Mouse (Mus musculus): ENCODE results near the gene Ucma. TPM values are rescaled to one million over a fixed set of nuclear protein-coding genes. Genes with fewer than 3 reads are reported as not detected.

The Ucma gene
- polyA plus RNA-seq, 1 experiment from 2014 or later: not detected

DNA sequence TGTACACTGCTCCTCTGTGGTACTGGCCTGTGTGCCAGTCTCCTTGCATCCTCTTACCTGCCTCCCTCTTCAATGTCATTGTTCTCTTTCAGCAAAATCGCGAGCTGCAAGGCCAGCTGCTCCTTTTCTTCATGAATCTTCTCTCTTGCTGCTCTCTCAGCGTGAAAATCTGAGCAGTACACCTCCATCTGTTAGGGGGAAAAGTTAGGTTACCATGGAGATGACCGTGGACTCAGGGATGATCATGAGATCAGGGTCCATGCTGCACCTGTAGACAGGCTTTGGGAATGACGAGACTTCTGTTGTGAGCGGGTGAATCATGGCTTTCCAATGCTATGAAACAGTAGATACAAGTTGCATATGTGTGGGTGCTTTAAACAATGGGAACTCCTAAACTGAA is 51.1 kb downstream of the Ucma start:
- Histone ChIP-seq H3K27me3 (no peaks in the 10 kb centered on the region), H3K4me1 (replicated peaks) (peaks cover 16% of the 10 kb centered on the region), H3K9me3 (replicated peaks) (no peaks in the 10 kb centered on the region), H3K36me3 (peaks cover 44% of the 10 kb centered on the region), H3K9ac (no peak overlapping the region), H3K27ac (no peak overlapping the region), H3K4me3 (replicated peaks) (no peak overlapping the region), H3K4me2 (no peak overlapping the region)
- 86% methylated on average over 6 of the region's 6 CpGs for WGBS (ENCODE audit: insufficient replicate concordance)
- ATAC-seq (ENCODE audit: low read depth) (no peak), DNase-seq (no peak)

DNA sequence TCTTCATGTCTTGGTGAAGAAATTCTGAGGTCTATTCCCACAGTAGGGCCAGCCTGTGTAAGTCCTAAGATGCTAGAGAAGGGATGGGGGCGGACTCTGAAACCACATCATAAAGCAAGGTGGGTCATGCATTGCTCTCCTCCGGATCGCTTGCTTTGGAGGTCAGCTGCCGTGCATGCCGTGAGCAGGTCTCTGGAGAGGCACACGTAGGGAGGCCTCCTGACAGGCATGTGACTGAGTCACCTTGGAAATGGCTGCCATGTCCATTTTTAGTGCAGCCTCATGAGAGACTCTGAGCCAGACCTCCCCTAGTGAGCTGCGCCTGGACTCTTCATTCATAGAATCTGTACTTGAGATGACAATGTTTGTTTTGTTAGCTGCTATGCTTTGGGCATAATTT is 52.1 kb downstream of the Ucma start:
- Histone ChIP-seq H3K27ac (no peak overlapping the region), H3K9ac (no peak overlapping the region), H3K4me1 (replicated peaks) (peaks cover 15% of the 10 kb centered on the region), H3K9me3 (replicated peaks) (no peaks in the 10 kb centered on the region), H3K4me2 (no peak overlapping the region), H3K4me3 (replicated peaks) (no peak overlapping the region), H3K27me3 (no peaks in the 10 kb centered on the region), H3K36me3 (peaks cover 45% of the 10 kb centered on the region)
- DNase-seq: no peak
- WGBS (ENCODE audit: insufficient replicate concordance): 85% methylated on average over 7 of the region's 7 CpGs
- no peak for ATAC-seq (ENCODE audit: low read depth)

DNA sequence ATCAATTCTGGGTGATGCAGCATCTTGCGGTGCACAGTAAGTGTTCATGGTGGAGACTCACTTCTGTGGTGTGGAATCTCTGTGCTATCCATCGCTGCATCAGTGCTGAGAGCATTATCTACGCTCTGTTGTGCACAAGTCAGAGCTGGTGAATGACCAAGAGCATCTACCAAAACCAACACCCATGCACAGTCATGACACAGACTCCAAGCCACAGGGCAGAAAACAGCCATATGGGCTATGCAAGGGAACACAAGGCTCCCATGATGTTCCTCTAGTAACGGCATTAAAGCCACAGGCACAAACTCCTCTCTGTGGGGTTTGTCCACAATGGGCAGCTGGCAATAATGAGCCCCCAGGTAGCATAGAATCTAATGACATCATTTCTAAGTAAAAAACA is 53.9 kb downstream of the Ucma start:
- Histone ChIP-seq H3K27ac (no peak overlapping the region), H3K4me3 (replicated peaks) (no peak overlapping the region), H3K4me2 (no peak overlapping the region), H3K9me3 (replicated peaks) (no peaks in the 10 kb centered on the region), H3K9ac (no peak overlapping the region), H3K36me3 (peaks cover 45% of the 10 kb centered on the region), H3K4me1 (replicated peaks) (peaks cover 21% of the 10 kb centered on the region), H3K27me3 (no peaks in the 10 kb centered on the region)
- no peak for DNase-seq
- ATAC-seq (ENCODE audit: low read depth): no peak
- WGBS (ENCODE audit: insufficient replicate concordance): 89% methylated on average over 4 of the region's 4 CpGs

DNA sequence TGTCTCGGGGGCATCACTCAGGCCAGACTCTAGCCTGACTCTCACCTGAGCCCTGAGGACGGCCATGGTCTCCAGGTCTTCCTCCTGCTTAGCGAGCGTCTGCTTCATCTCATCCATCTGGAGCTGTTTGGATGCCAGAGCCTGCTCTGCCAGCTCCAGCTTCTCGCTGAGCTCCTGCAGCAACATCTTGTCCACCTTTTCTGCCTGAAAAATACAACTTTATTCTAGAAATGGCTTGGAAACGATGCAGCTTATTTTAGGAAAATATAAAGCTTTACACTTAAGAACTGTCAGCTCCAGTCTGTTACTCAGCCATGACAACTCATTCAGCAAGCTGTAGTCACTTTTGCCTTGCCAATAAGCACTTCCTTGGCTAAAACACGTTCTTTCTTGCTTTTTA is 55.3 kb downstream of the Ucma start:
- H3K27ac ChIP-seq: no peak overlapping the region
- peaks cover 58% of the 10 kb centered on the region for H3K36me3 ChIP-seq
- H3K4me2 ChIP-seq: no peak overlapping the region
- WGBS (ENCODE audit: insufficient replicate concordance): 74% methylated on average over 7 of the region's 7 CpGs
- H3K9ac ChIP-seq: no peak overlapping the region
- H3K4me3 ChIP-seq (replicated peaks): no peak overlapping the region
- H3K27me3 ChIP-seq: no peaks in the 10 kb centered on the region
- ATAC-seq (ENCODE audit: low read depth): no peak
- no peak for DNase-seq
- H3K4me1 ChIP-seq (replicated peaks): peaks cover 30% of the 10 kb centered on the region
- no peaks in the 10 kb centered on the region for H3K9me3 ChIP-seq (replicated peaks)

DNA sequence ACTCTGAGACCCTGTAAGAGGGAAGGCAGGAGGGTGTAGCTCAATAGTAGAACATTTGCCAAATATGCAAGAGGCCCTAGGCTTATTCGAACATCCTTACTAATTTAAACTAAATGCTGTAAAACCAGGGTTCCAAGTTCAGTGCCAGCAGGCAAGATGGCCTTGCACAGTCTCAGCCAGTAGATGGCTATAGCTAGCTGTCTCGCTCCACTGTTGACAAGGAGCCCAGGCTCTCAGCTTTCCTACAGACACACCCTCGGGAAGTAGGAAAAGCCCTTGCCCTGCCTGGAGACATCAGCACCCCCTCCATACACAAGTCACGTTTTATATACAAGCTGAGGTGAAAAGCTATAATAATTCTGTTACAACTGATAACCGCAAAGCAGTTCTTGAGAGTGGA is 56.7 kb downstream of the Ucma start:
- DNase-seq (no peak), ATAC-seq (ENCODE audit: low read depth) (no peak)
- peaks cover 30% of the 10 kb centered on the region for H3K4me1 ChIP-seq (replicated peaks)
- 72% methylated on average over 5 of the region's 5 CpGs for WGBS (ENCODE audit: insufficient replicate concordance)
- H3K27ac ChIP-seq: no peak overlapping the region
- H3K4me3 ChIP-seq (replicated peaks): no peak overlapping the region
- peaks cover 62% of the 10 kb centered on the region for H3K36me3 ChIP-seq
- H3K9me3 ChIP-seq (replicated peaks): no peaks in the 10 kb centered on the region
- no peaks in the 10 kb centered on the region for H3K27me3 ChIP-seq
- no peak overlapping the region for H3K9ac ChIP-seq
- H3K4me2 ChIP-seq: no peak overlapping the region

DNA sequence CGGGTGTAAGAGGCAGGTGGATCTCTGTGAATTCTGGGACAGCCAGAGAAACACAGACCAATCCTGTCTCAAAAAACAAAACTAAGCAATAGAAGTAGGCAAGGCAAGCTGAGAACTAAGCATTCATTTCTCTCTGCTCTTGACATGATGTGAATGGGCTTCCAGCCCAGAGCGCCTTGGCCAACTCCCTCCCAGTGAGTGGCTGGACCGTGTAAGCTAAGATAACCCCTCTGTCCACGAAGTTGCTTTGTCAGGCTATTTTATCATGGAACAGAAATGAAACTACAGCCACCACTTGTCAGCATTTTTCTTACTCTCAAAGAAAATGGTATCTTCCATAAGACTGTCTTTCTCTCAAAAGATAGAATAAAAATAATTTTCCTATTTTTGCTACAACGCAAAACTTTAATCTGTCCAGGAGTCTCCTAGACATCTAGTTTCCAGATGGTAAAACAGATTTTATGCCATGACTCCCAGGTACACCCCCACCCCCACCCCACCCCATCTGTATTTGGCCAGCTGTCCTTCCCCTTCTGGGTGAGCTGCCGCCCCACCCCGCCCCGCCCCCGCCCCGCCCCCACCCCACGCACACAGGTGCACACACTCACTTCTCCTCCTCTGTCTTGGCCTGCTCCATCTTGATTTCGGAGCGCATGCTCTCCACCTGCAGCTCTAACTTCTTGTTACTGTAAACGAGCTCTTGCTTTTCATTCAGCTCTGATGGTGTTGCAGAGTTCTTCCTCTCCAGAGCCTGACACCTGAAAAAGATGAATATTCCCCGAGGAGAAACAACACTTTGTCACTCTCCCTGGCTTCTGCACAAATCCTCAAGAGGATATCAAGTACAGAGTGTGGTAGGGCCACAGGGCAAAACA is 57.9 kb downstream of the Ucma start:
- H3K27ac ChIP-seq: peak overlapping the region; percentile 63

DNA sequence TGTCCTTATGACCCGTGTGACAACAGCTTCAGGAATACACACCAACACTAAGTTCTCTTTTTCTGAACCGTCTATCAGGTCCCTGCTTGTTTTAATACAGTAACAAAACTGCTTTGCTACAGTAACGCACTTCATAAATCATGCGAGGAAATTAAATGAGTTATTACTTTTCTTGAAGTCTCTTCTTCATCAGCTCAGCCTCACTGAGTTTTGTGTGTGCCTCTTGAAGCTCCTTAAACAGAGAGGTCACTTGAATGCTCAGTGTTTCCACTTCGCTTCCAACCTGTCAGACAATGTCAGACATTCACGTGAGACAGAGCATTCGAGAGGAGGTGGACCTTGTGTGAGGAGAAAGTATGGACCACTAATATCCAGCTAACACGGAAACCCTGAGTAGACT is 58.9 kb downstream of the Ucma start:
- Histone ChIP-seq H3K9ac (no peak overlapping the region), H3K4me2 (no peak overlapping the region), H3K4me3 (replicated peaks) (no peak overlapping the region), H3K9me3 (replicated peaks) (no peaks in the 10 kb centered on the region), H3K4me1 (replicated peaks) (peaks cover 31% of the 10 kb centered on the region), H3K36me3 (peaks cover 65% of the 10 kb centered on the region), H3K27me3 (no peaks in the 10 kb centered on the region), H3K27ac (peak overlapping the region; percentile 14; the same call in 1 of the 2 replicates)
- no peak for DNase-seq
- WGBS (ENCODE audit: insufficient replicate concordance): 67% methylated on average over 8 of the region's 8 CpGs
- ATAC-seq (ENCODE audit: low read depth): no peak

More for the DNA sequence above, 57.9 kb downstream of the Ucma start:
- DNase-seq (no peak), ATAC-seq (ENCODE audit: low read depth) (peak; percentile 77)
- Histone ChIP-seq H3K4me1 (replicated peaks) (peaks cover 30% of the 10 kb centered on the region), H3K4me2 (no peak overlapping the region), H3K36me3 (peaks cover 62% of the 10 kb centered on the region), H3K4me3 (replicated peaks) (no peak overlapping the region), H3K9ac (0 out of 2 replicates have a peak overlapping the region, but pooled peaks have one; percentile 15), H3K27me3 (no peaks in the 10 kb centered on the region), H3K9me3 (replicated peaks) (no peaks in the 10 kb centered on the region)
- WGBS (ENCODE audit: insufficient replicate concordance): 42% methylated on average over 13 of the region's 15 CpGs

DNA sequence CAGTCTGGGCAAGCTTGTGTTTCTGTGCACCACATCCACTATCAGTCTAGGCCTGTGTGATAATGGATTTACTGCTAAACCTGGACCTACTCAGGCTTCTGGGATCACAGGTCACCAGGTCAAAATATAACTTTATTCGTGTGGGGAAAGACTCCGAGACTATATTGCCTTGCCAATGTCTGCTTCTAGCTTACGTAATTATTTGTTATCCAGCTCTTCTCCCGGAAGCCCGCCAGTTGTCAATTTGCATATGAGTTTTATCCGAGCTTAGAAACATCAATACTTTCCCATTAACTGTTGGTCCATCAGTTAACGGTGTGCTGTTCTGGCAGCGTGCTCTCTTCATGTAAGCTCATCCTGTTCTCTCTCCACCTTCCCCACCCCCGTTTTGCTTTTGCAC is 59.3 kb downstream of the Ucma start:
- Histone ChIP-seq H3K4me1 (replicated peaks) (peaks cover 35% of the 10 kb centered on the region), H3K36me3 (peaks cover 65% of the 10 kb centered on the region), H3K4me3 (replicated peaks) (no peak overlapping the region), H3K4me2 (no peak overlapping the region), H3K9ac (no peak overlapping the region), H3K9me3 (replicated peaks) (no peaks in the 10 kb centered on the region), H3K27me3 (no peaks in the 10 kb centered on the region), H3K27ac (peak overlapping the region; percentile 14)
- no peak for DNase-seq
- ATAC-seq (ENCODE audit: low read depth): no peak
- 76% methylated on average over 9 of the region's 9 CpGs for WGBS (ENCODE audit: insufficient replicate concordance)

Other genes starting within 250 kb of the Ucma start
- 33.2 and 39.6 TPM in 2 replicates for gene Sephs1, start 94.6 kb upstream of the Ucma start, polyA plus RNA-seq (2015; fragmentation: Nextera tagmentation; extraction: Ambion mirVana)
- 47.6 and 61.5 TPM in 2 replicates for gene Phyh, start 57.1 kb upstream of the Ucma start, polyA plus RNA-seq (2015; fragmentation: Nextera tagmentation; extraction: Ambion mirVana)
- gene Mcm10, start 36.7 kb downstream of the Ucma start, polyA plus RNA-seq (2015; fragmentation: Nextera tagmentation; extraction: Ambion mirVana): 39.3 and 47.0 TPM in 2 replicates
- 15.2 and 18.4 TPM in 2 replicates for gene Optn, start 87.9 kb downstream of the Ucma start, polyA plus RNA-seq (2015; fragmentation: Nextera tagmentation; extraction: Ambion mirVana)
- gene Ccdc3, start 161.7 kb downstream of the Ucma start, polyA plus RNA-seq (2015; fragmentation: Nextera tagmentation; extraction: Ambion mirVana): 4.0 and 5.1 TPM in 2 replicates

All from liver, embryonic 13.5 days (tissue).